Mouse (Mus musculus): ENCODE data around the gene Mrpl16.

- TF ChIP-seq CTCF (IDR thresholded peaks at IDR 0.05; ENCODE audit: borderline replicate concordance, insufficient read depth, low read depth, low read length): no peak
- no peak for TF ChIP-seq POLR2A (IDR thresholded peaks at IDR 0.05; ENCODE audit: borderline replicate concordance, insufficient read depth, low read length)
Measured at GRCm38 (mm10) chr19:11723870-11724269, 46.3 kb upstream of the Mrpl16 start.

All from cerebellum, adult 2 months (tissue).